Mouse (Mus musculus) forebrain, embryonic 14.5 days (tissue): ENCODE data around the gene Alk. TPM values are rescaled to one million over a fixed set of nuclear protein-coding genes. Genes with fewer than 3 reads are reported as not detected.

Experiments
- ATAC-seq: fragments of 200-750 bp; cut with Nextera tagmentation; 2 replicates; pipeline ENCODE4 v1.8.0; 2017; ENCODE audit warnings: mild to moderate bottlenecking, moderate library complexity
- DNase-seq: peaks from one replicate; pipeline ENCODE4 v3.0.0-alpha.2; 2015; ENCODE audit warnings: low spot score
- H3K27ac ChIP-seq: fragments of 300-500 bp; sonication (generic); 2 replicates; pipeline ENCODE4 v1.5.1; 2014; ENCODE audit warnings: low read depth, mild to moderate bottlenecking, control low read depth, low read length, moderate library complexity
- H3K27me3 ChIP-seq: fragments of 300-500 bp; sonication (generic); replicated peaks from 2 replicates; pipeline ENCODE4 v1.6.1; 2014; ENCODE audit warnings: low read length, control low read depth, mixed read lengths; ENCODE audit not compliant: control insufficient read depth, insufficient read depth
- H3K36me3 ChIP-seq: fragments of 300-500 bp; sonication (generic); 2 replicates; pipeline ENCODE4 v1.6.1; 2014; ENCODE audit warnings: low read length, control low read depth; ENCODE audit not compliant: control insufficient read depth, insufficient read depth
- H3K4me1 ChIP-seq: fragments of 300-500 bp; sonication (generic); 2 replicates; pipeline ENCODE4 v1.6.1; 2014; ENCODE audit warnings: antibody characterized with exemption, low read length, control low read depth; ENCODE audit not compliant: control insufficient read depth, insufficient read depth
- H3K4me2 ChIP-seq: fragments of 300-500 bp; sonication (generic); 2 replicates; pipeline ENCODE4 v1.6.1; 2014; ENCODE audit warnings: mild to moderate bottlenecking, control low read depth, low read length
- H3K4me3 ChIP-seq: fragments of 300-500 bp; sonication (generic); 2 replicates; pipeline ENCODE4 v1.5.1; 2014; ENCODE audit warnings: low read depth, low read length, control low read depth
- H3K9ac ChIP-seq: fragments of 300-500 bp; sonication (generic); 2 replicates; pipeline ENCODE4 v1.6.1; 2014; ENCODE audit warnings: mild to moderate bottlenecking, low read length, control low read depth, moderate library complexity
- H3K9me3 ChIP-seq: fragments of 300-500 bp; sonication (generic); replicated peaks from 2 replicates; pipeline ENCODE4 v1.6.1; 2016; ENCODE audit warnings: low read length, control low read depth, mixed read lengths; ENCODE audit not compliant: control insufficient read depth
- WGBS: fragments of 180-500 bp; shearing (Covaris S2); extraction: QIAGEN DNeasy Blood & Tissue Kit; methylation state at CpG from one replicate; pipeline ENCODE4 v1.1.7; 2014; 5-methylcytosine and 5-hydroxymethylcytosine counted together
- polyA plus RNA-seq: library from polyadenylated mRNA; unstranded; fragments of >200 nt; fragmentation: Nextera tagmentation; extraction: Ambion mirVana; gene quantifications from 2 replicates; pipeline ENCODE4 v1.2.1, GENCODE M21; 2014

Alk gene
- polyA plus RNA-seq, 1 experiment from 2014 or later: 0.55 TPM

- no peak overlapping the region for H3K9ac ChIP-seq
- WGBS: 77% methylated on average over 12 of the region's 12 CpGs
- H3K36me3 ChIP-seq: peaks cover 40% of the 10 kb centered on the region
- DNase-seq: no peak
- no peaks in the 10 kb centered on the region for H3K27me3 ChIP-seq
- H3K27ac ChIP-seq: no peak overlapping the region
- H3K4me3 ChIP-seq: no peak overlapping the region
- no peaks in the 10 kb centered on the region for H3K4me1 ChIP-seq
- H3K9me3 ChIP-seq: no peaks in the 10 kb centered on the region
- H3K4me2 ChIP-seq: no peak overlapping the region
- peak; percentile 29; the same call in 1 of the 2 replicates for ATAC-seq
Measured at GRCm38 (mm10) chr17:71828647-71829414, 775.6 kb downstream of the Alk start.

- H3K9ac ChIP-seq: no peak overlapping the region
- no peak overlapping the region for H3K4me2 ChIP-seq
- H3K36me3 ChIP-seq: peaks cover 40% of the 10 kb centered on the region
- no peak overlapping the region for H3K4me3 ChIP-seq
- DNase-seq: peak; percentile 58
- H3K9me3 ChIP-seq: no peaks in the 10 kb centered on the region
- H3K27me3 ChIP-seq: no peaks in the 10 kb centered on the region
- 31% methylated on average over 8 of the region's 8 CpGs for WGBS
- H3K27ac ChIP-seq: no peak overlapping the region
- no peak for ATAC-seq
- no peaks in the 10 kb centered on the region for H3K4me1 ChIP-seq
Measured at GRCm38 (mm10) chr17:71827627-71828026, 776.8 kb downstream of the Alk start.

- no peaks in the 10 kb centered on the region for H3K27me3 ChIP-seq
- WGBS: 94% methylated on average over 3 of the region's 3 CpGs
Measured at GRCm38 (mm10) chr17:71826603-71827002, 777.8 kb downstream of the Alk start.

DNA sequence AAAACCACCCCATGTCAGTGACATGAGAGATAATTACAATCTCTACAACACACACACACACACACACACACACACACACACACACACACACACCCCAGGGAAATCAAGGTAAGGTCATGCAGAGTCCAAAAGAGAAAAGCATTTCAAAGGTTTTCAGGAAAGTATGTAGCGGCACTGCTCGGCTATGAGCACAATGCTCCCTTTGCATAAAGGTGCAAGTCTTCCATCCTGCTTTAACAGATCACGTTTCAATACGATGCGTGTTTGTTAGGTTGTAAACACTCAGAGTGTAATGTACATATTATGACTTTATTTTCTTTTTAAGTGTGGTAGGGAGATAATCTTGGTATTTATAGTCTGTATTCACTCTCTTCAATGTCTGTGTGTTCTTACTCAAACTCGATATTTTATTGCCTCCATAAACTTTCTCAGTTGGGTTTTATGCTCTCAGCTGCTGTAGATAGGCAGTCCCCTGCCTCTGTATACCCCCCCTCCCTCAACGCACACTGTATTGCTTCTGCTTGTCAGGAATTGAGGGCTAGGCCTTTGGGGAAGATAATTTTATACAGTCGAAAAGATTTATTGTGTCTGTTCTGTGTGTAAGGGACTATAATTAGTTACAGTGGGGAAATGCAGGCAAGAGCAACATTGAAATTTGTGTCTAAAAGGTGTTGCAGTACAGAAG, 780.7 kb downstream of the Alk start:
- Histone ChIP-seq H3K9ac (no peak overlapping the region), H3K27ac (no peak overlapping the region), H3K27me3 (no peaks in the 10 kb centered on the region), H3K36me3 (peaks cover 23% of the 10 kb centered on the region; the same call in 1 of the 2 replicates), H3K4me2 (no peak overlapping the region), H3K4me1 (no peaks in the 10 kb centered on the region), H3K4me3 (no peak overlapping the region), H3K9me3 (no peaks in the 10 kb centered on the region)
- WGBS: 86% methylated on average over 8 of the region's 8 CpGs
- ATAC-seq (no peak), DNase-seq (no peak)

More at GRCm38 (mm10) chr17:71826603-71827002, 777.8 kb downstream of the Alk start:
- Histone ChIP-seq H3K9me3 (no peaks in the 10 kb centered on the region), H3K9ac (no peak overlapping the region), H3K4me1 (no peaks in the 10 kb centered on the region), H3K36me3 (peaks cover 37% of the 10 kb centered on the region), H3K4me2 (no peak overlapping the region), H3K4me3 (no peak overlapping the region), H3K27ac (no peak overlapping the region)
- DNase-seq: no peak
- no peak for ATAC-seq

Other genes starting within 250 kb of the Alk start
- gene Ypel5, start 231.8 kb upstream of the Alk start, polyA plus RNA-seq: 118 and 128 TPM in 2 replicates